Mouse (Mus musculus): ENCODE data around the gene Adap1. TPM values are rescaled to one million over a fixed set of nuclear protein-coding genes. Genes with fewer than 3 reads are reported as not detected.

Gene Adap1
- 2.6 TPM for total RNA-seq (2023)

GRCm38 (mm10) chr5:139325395-139325966 lies at the start of gene Adap1:
Gene Adap1 (minus strand): TSS chr5:139325622.

GRCm38 (mm10) chr5:139352317-139352716 lies 26.9 kb upstream of the Adap1 start, which contains the start of gene Cyp2w1:
Gene Cyp2w1 (plus strand): TSS chr5:139352617.

GRCm38 (mm10) chr5:139351134-139351533 lies 25.7 kb upstream of the Adap1 start, which contains the start of gene Cox19:
Gene Cox19 (minus strand): TSS chr5:139351418.

GRCm38 (mm10) chr5:139252081-139252909 lies 73.1 kb downstream of the Adap1 start, which contains the start of gene Get4:
Gene Get4 (plus strand): TSS chr5:139252324.

Other genes starting within 250 kb of the Adap1 start
- 0.52 TPM for gene Prkar1b, start 175.6 kb downstream of the Adap1 start, total RNA-seq (2023)
- 25.4 TPM for gene Dnaaf5, start 175.4 kb downstream of the Adap1 start, total RNA-seq (2023)
- gene Sun1, start 125.0 kb downstream of the Adap1 start, total RNA-seq (2023), result 75.1 TPM
- 36.8 TPM for gene Get4, start 73.3 kb downstream of the Adap1 start, total RNA-seq (2023)
- 17.8 TPM for gene Cox19, start 25.8 kb upstream of the Adap1 start, total RNA-seq (2023)
- gene Cyp2w1, start 27.0 kb upstream of the Adap1 start, total RNA-seq (2023), result not detected
- gene Gpr146, start 52.1 kb upstream of the Adap1 start, total RNA-seq (2023), result 28.8 TPM
- gene C130050O18Rik, start 79.7 kb upstream of the Adap1 start, total RNA-seq (2023), result not detected
- not detected for gene Gper1, start 97.5 kb upstream of the Adap1 start, total RNA-seq (2023)
- gene 3110082I17Rik, start 134.9 kb upstream of the Adap1 start, total RNA-seq (2023), result 5.2 TPM
- gene Zfand2a, start 158.9 kb upstream of the Adap1 start, total RNA-seq (2023), result 74.3 TPM
- not detected for gene Uncx, start 217.9 kb upstream of the Adap1 start, total RNA-seq (2023)

All from CD8-positive naive resting alpha-beta T cell, adult 57 days (primary cell).